Mouse (Mus musculus) cerebellum, postnatal 14 days (tissue): ENCODE results near the gene Zfp950.

Experiments used
- DNase-seq, 2 experiments: peaks; one replicate each; pipeline ENCODE4 v3.0.0; 2021; ENCODE audit warnings: mixed read lengths in 2 of 2

Gene Zfp950

DNA sequence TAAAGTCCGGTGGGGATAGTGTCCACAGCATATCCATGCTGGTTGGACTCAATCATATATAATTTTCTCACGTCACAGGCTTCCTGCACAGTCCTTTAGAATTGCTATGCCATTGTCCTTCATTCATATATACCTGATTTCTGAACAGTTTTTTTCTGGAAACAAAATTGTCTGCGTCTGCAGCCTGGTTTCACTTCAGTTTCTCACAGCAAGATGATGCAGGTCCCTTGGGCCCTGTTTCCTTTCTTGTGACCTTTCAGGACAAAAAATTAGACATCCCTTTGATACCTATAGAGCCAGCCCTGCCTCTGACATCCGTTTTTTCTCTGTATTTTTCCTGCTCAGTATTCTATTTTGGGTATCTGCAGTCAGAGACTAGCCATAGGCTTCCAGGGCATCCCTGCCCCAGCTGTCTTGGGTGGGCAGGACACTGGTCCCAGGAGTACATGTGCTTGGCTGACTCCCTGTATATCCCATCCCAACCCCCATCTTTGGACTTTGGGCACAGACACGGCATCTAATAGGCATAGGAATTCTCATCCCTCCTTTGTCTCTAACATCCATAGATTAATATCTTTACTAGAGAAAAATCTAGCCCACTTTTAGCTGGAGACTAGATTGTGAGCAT is 83.7 kb downstream of the Zfp950 start:
- no peak for DNase-seq

- DNase-seq, result no peak
Measured at GRCm38 (mm10) chr19:61052786-61053185, 87.9 kb downstream of the Zfp950 start.

- no peak for DNase-seq
Measured at GRCm38 (mm10) chr19:61052008-61052407, 88.6 kb downstream of the Zfp950 start.

DNA sequence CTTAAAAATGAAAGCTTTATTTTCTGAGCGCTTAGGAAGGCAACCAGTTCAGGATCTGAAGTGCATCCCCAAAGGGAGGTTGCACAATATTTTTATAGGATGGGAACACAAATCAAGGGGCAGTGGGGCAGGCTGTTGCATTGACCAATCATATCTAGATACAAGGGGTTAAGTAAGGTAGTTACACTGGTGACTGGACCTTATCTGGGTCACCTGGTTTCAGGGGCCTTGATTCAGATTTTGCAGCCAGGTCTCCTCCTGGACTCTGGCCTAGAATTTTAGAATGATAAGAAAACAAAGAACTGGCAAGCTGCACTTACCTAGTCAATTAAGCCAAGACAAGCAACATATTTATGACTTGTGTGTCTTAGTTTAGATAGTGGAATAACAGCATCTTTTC is 89.5 kb downstream of the Zfp950 start:
- no peak for DNase-seq

DNA sequence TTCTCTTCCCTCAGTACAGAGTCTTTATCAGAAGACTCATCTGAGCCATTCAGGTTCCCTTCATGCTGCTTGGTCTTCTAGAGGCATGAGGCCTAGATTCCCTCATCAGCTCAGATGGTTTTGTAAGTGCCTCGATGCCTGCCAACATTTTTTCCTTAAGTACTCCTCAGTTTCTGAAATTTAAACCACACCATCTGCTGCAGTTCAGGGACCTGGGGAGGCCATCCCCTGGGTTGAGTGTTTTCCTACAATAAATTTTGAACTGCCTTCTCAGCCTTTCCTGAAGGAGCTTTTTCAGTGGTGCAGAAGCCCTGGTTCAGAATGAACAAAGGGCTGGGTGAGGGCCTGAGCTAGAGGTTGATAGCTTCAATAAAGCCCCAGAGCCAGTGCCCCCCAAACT is 91.2 kb downstream of the Zfp950 start:
- DNase-seq, result peak in 1 of 2 experiments; percentile 10

- DNase-seq, result peak; percentile 50 to 54
Measured at GRCm38 (mm10) chr19:61048646-61049045, 92.0 kb downstream of the Zfp950 start.

- DNase-seq, result no peak
Measured at GRCm38 (mm10) chr19:61039151-61039550, 101.5 kb downstream of the Zfp950 start.

DNA sequence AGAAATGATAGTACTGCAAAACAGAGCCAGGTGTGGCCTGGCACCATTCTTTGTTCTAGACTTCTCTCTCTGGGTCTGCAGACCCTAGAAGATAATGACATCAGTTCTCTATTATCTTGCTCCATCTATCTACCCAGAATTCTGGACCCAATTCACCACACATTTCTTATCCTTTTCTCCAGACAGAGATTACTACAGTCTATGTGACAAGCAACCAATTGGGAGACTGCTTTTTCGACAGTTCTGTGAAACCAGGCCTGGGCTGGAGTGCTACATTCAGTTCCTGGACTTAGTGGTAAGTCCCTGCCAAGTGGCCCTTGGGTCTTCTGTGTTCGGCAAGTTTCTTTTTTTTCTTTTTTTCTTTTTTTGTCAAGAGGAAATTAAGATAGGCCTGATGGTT is 109.1 kb downstream of the Zfp950 start:
- no peak for DNase-seq

GRCm38 (mm10) chr19:61021939-61022566 is 118.6 kb downstream of the Zfp950 start:
- peak; percentile 16 to 18 for DNase-seq

DNA sequence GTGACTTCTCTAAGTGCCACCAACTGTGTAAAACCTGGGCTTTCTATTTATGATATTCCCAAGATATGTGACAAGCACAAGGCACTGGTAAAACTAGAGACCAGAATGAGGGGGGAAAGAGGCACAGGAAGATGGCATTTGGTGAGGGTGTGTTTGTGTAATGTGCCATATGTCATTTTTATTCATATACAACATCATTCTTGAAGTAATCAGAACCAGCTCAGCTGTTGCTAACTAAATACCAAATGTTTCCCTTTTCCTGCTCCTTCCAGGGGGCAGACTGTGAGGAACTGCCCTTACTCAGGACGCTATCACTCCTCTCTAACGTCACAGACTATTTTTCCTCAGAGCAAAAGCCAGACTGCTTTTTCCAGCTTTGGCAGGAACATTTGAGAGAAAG is 119.1 kb downstream of the Zfp950 start:
- peak in 1 of 2 experiments; percentile 13 for DNase-seq

DNA sequence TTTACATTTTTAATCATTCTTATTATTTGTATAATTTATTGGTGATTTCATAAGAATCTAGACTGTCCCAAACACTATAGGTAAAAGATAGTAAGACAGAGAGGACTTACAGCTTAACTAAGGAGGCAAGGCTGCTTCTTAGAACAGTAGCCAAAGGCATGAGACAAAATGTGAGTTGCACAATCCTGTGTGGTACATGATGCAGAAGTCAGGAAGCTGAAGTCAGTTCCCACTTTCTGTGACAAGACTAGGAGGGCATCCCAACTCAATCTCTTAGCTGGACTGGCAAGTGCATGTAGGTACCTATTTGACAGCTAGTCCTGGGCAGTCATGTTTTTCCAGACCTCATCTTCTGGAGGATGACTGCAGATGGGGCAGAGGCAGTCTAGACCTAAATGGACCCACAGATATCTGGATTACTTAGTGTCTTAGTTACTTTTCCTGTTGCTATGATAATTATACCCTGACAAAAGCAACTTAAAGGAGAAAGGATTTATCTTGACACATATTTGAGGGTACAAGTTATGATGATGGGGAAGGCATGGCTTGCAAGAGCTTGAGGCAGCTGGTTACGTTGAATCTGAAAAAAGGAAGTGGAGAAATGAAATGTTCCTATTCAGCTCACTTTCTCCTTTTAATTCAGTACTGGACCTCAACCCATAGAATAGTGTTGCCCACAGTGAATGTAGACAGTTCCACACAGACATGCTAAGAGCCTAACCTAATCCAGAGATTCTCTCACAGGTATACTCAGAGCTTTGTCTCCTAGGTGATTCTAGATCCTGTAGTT is 123.0 kb downstream of the Zfp950 start:
- no peak for DNase-seq

GRCm38 (mm10) chr19:61009266-61009665 is 131.4 kb downstream of the Zfp950 start:
- DNase-seq, result no peak
